Mouse (Mus musculus) erythroblast, embryonic 14.5 days (primary cell): ENCODE measurements around the gene Dnajc22.

Source experiments
- GATA1 ChIP-seq: IDR thresholded peaks from 2 replicates; pipeline ENCODE4 v1.6.1; 2012; ENCODE audit warnings: low read length, inconsistent platforms, mixed read lengths
- TAL1 ChIP-seq: IDR thresholded peaks from 3 replicates; pipeline ENCODE4 v1.6.1; 2012; ENCODE audit warnings: low read length, inconsistent platforms, mixed read lengths

GRCm38 (mm10) chr15:99085997-99086396 lies 7.0 kb upstream of the Dnajc22 start:
- TF ChIP-seq GATA1, result no peak
- no peak for TF ChIP-seq TAL1
